Mouse (Mus musculus) adrenal gland, postnatal 10 days (tissue): ENCODE measurements at regions not wholly inside any gene's neighbourhood (a gene's known extent, or its start where the extent isn't known, plus 50 kb on each side); places are given as distances from the start of the nearest gene placed in this dataset.

Experiments
- DNase-seq: peaks from one replicate; pipeline ENCODE4 v3.0.0; 2021; ENCODE audit warnings: mixed read lengths

DNA sequence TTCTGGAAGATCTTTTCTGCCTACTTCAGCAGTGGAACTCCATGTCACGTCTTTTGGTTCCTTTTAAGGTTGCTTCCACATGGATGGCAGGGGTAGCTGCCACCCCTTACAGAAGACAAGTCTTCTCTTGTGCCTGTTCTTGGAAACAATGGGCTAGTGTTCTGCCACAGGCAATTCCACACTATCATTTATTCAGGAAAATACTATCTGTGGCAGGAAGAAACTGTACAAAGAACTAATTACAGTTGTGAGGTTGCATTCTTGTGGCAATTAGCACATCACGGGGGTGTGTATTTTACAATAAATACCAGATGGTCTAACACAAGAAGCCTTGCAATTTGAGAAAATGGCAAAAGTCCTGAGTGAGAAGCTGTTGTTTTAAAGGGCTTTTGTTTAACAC lies 489.8 kb downstream of the Ccdc50 start:
- DNase-seq: no peak

DNA sequence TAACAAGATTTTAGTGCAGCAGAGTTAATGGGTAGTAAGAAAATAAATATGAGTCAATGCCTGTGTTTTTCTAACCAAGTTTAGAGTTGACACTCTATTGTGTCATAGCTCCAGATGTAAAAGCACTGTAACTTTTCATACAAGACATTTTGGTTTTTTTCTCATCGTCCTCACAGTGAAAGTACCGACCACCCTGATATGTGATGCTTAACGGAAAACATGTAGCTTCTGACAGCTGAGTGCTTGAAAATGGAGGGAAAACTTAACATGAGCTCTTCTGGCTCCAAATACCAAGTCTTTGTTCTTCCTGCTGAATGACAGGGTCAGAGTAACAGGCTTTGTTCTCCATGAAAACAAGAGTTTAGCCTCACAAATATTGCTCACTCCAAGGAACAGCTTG lies 490.3 kb downstream of the Ccdc50 start:
- no peak for DNase-seq

DNA sequence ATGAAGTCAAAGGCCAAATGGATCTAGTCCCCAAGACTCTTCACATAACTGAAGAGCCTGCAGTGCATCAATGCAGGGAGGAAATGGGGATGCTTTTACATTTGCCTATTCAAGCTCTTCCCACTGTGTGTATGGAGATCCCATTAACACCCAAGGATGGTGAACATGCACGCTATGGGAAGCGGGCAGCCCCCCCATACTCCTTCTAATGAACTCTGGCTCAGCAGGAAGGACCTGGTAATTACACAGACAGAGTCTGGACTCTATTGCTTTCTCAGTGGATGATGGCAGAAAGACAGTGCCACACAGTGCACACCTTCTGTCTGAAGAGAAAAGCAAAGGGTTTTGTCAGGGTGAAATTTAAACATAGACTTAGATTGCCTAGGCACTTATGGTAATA lies 495.7 kb downstream of the Ccdc50 start:
- no peak for DNase-seq

- DNase-seq: no peak
Observed at GRCm38 (mm10) chr16:27906036-27906435, 517.4 kb downstream of the Ccdc50 start.

- DNase-seq: no peak
Observed at GRCm38 (mm10) chr16:27915422-27915821, 526.8 kb downstream of the Ccdc50 start.

GRCm38 (mm10) chr16:27925528-27926360 lies 537.1 kb downstream of the Ccdc50 start:
- no peak for DNase-seq

- peak; percentile 3 for DNase-seq
Observed at GRCm38 (mm10) chr16:27926361-27926651, 537.6 kb downstream of the Ccdc50 start.

- DNase-seq: no peak
Observed at GRCm38 (mm10) chr16:27949291-27949690, 560.6 kb downstream of the Ccdc50 start.

DNA sequence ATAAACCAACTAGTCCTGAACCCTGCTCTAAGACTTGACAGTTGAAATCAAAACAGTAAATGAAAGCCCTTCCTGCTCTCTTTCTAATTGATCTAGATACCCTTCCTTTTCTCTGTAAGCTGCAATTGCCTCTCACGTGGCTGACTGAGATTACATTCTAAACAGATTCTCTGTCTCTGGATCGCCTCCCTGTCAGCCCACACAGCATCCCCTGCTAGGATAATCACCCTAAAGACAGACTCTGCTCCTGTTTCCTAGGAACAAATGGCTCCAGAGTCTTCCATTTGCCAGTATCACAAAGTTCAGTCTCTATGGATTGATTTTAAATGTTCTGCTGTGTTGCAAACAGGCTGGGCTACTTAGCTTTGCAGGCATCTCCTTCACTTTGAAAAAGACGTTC lies 561.1 kb downstream of the Ccdc50 start:
- DNase-seq: no peak

GRCm38 (mm10) chr16:27962811-27963210 lies 574.1 kb downstream of the Ccdc50 start:
- DNase-seq: no peak

DNA sequence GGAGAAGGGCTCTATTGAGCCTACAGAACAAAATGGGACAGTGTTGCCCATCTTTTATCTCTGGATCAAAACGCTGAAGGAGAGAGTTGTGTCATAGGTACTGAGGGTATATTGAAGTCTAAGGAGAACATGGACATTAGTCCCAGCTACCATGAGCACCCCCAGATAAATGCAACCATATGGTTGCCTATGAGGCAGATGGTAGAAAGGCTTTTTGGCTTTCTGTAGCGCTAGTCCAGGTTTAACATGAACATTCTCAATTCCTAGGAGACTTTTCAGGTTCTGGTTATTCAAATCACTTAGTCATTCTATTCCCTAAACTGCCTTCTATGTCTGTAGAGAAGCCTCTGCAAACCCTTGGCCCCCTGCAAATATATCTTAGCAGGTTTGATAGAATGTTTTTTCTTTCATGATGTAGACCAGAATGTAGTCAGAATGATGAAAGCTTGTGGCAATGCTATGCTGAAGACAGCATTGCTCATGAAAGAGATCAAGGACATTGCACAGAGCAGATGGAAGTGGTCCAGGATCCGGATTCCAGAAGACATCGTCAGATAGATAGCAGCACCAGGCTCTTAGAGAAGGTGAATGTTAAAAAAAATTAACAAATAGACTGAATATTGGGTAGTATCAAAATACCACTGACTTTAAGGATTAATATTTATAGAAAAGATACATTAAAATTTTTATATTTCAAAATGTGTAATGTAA lies 590.2 kb downstream of the Ccdc50 start:
- peak; percentile 62 for DNase-seq

GRCm38 (mm10) chr16:28015276-28015897 lies 626.7 kb downstream of the Ccdc50 start:
- DNase-seq: no peak

GRCm38 (mm10) chr16:28018311-28018710 lies 629.6 kb downstream of the Ccdc50 start:
- no peak for DNase-seq

- no peak for DNase-seq
Observed at GRCm38 (mm10) chr16:28038954-28039353, 650.3 kb downstream of the Ccdc50 start.

GRCm38 (mm10) chr16:28043046-28043445 lies 654.4 kb downstream of the Ccdc50 start:
- no peak for DNase-seq

DNA sequence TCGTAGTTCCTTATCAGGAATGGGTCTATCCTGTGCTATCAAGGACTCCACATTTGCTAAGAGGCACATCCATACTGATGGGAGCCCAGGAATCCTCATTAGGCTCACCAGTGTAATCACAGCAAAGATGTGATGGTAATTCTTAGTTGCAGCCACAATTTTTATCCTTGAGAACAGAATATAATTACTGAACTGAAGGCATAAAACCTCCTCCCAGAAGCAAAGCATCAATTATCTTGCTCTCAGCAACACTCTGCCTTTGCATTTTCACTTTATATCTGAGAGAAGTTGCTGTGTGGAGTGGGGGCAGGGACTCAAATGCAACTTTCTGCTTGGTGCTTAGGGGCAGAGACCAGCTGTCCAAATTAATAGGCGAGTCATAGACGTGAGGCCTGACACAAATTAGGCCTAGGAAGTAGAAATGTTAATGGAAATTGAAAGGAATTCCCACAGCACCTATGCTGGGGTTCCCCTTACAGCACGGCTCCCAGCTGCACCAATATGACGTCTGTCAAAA lies 676.2 kb downstream of the Ccdc50 start:
- no peak for DNase-seq

GRCm38 (mm10) chr16:28082891-28083649 lies 669.8 kb downstream of the Fgf12 start:
- no peak for DNase-seq

DNA sequence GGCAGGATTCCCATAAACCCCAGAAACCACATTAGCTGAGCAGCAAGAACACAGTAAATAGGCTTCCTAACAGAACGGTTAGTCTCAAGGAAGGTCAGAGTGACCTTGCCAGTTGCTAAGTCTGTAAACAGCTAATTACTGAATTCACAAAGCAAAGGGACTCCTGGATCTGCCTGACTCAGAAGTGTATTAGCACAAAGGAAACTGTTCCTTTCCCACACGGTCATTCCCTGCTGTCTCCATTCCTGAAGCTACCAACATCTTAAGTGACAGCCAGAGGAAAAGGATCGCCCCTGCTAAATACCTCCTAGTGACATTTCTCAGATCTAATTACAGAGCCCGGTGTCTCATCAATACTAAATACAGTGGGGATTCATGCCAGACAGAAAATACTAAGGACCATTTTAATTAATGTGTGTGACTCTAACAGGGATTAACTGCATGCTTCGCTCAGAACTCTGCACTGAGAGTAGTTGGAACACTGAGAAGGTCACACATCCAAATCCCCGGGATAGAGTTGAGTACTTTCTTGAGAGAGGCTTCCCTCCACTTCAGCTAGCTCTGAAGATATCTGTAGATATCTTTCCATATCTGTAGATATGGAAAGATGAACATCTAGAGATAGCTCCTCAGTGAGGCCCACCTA lies 663.3 kb downstream of the Fgf12 start:
- DNase-seq: no peak

DNA sequence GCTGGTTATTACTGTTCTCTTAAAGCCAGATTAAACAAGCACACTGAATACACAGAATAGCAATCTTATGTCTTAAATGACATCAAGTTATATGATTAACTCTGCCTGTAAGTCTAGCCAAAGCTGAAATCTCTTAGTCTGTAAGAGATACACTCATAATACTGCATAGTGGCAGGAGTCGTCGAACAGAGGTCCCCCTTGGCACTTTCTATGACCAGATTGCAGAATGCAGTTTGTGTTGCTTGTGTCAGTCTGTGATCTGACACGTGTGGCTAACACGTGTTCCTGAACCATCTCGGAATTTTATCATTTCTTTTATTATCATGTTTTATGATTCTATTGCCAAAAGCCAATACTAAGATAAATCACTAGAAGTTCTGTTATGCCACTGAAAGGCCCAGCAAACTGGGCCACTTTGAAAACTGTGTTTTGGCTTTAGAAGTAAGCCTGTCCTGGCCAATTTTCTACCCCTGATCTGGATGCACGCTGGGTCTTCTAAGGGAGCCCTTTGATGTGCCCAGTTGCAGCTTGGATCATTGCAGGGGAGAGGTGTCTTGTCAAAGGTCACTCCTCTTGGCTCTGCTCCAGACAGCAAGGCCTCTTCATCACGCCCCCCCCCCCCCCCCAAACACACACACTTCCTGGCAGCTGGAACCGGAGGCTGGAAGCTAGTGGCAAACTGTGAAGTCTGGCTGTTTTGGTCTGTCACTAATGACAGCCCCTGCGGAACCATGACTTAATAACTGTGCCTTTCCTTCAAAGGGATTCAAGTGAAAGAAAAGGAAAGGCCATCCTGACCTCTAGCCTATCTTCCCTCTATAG lies 648.4 kb downstream of the Fgf12 start:
- DNase-seq: peak; percentile 31

GRCm38 (mm10) chr16:28105085-28105484 lies 647.8 kb downstream of the Fgf12 start:
- DNase-seq: no peak

GRCm38 (mm10) chr16:28105866-28106265 lies 647.0 kb downstream of the Fgf12 start:
- DNase-seq: peak; percentile 3
